Mouse (Mus musculus): ENCODE results near the gene Asgr2.

DNA sequence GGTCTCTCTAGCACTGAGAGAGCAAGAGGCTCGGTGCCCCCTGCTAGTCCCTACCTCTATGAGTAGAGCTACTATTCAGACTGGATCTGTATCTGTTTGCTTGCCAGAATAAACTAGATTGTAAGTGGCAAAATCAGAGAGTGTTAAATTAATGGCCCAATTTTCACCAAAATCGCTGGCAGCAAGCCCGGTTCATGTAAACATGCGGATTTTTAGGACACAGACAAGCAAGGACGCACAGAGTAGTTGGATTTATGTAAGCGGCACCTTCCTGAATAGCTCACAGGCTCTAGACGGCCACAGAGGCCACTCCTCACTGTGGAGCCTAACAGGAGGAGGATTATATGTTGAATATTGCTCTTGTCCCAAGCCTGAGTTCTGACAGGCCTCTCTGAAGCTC lies 39.3 kb upstream of the Asgr2 start:
- no peak for TF ChIP-seq POLR2A (IDR thresholded peaks at IDR 0.05; ENCODE audit: borderline replicate concordance, extremely low read depth, insufficient read depth, insufficient read length, poor library complexity, severe bottlenecking)
- no peak for TF ChIP-seq CTCF (IDR thresholded peaks at IDR 0.05; ENCODE audit: borderline replicate concordance, extremely low read depth, insufficient read depth, insufficient read length)

Measured in brain, embryonic 14.5 days (tissue).